Mouse (Mus musculus) olfactory bulb, adult 2 months (tissue): Measurements from ENCODE around the gene 1700014D04Rik.

Source experiments
- CTCF ChIP-seq: fragments of 200-500 bp; IDR thresholded peaks from 2 replicates; pipeline ENCODE4 v1.5.1; 2012; ENCODE audit warnings: low read depth, mild to moderate bottlenecking, low read length, moderate library complexity; ENCODE audit not compliant: insufficient read depth
- POLR2A ChIP-seq: fragments of 200-500 bp; IDR thresholded peaks from 2 replicates; pipeline ENCODE4 v1.6.1; 2012; ENCODE audit warnings: mild to moderate bottlenecking, low read depth, low read length, moderate library complexity; ENCODE audit not compliant: insufficient read depth

- TF ChIP-seq CTCF (no peak), POLR2A (no peak)
These were observed 4.9 kb downstream of the 1700014D04Rik start for GRCm38 (mm10) chr13:59741697-59742096.
